Mouse (Mus musculus): ENCODE measurements around the gene Gale. TPM values are rescaled to one million over a fixed set of nuclear protein-coding genes. Genes with fewer than 3 reads are reported as not detected.

Gene Gale
- polyA plus RNA-seq, 1 experiment from 2014 or later: 62.2 TPM

DNA sequence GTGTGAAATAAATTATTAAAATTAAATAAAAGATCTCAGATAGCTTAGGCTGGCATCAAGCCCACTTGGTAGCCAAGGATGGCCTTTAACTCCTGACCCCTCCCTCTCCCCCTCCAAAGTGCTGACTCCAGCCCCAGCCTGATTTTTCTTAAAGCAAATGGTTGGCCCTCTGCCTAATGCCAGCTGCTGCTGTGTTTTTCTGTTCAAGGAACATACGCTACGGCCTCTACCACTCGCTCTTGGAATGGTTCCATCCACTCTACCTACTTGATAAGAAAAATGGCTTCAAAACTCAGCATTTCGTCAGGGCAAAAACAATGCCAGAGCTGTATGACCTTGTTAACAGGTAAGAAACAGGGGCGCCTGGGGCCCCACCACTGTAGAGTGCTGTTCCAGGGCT, 38.2 kb upstream of the Gale start:
- 81% methylated on average over 5 of the region's 5 CpGs for WGBS
- Histone ChIP-seq H3K4me2 (ENCODE audit: low read length) (no peak overlapping the region), H3K4me1 (replicated peaks; ENCODE audit: control insufficient read depth, insufficient read depth, low read length) (peaks cover 7% of the 10 kb centered on the region), H3K4me3 (ENCODE audit: low read depth, low read length) (no peak overlapping the region), H3K27ac (ENCODE audit: low read depth) (no peak overlapping the region), H3K9ac (ENCODE audit: low read length) (no peak overlapping the region), H3K36me3 (ENCODE audit: control insufficient read depth, insufficient read depth, low read length) (peaks cover 19% of the 10 kb centered on the region; the same call in 1 of the 2 replicates), H3K27me3 (replicated peaks; ENCODE audit: control insufficient read depth, insufficient read depth, low read length) (no peaks in the 10 kb centered on the region), H3K9me3 (ENCODE audit: control insufficient read depth, low read length) (no peaks in the 10 kb centered on the region)
- ATAC-seq (replicated peaks; ENCODE audit: low FRiP score, low TSS enrichment, low read depth): no peak
- DNase-seq (ENCODE audit: low spot score): no peak

DNA sequence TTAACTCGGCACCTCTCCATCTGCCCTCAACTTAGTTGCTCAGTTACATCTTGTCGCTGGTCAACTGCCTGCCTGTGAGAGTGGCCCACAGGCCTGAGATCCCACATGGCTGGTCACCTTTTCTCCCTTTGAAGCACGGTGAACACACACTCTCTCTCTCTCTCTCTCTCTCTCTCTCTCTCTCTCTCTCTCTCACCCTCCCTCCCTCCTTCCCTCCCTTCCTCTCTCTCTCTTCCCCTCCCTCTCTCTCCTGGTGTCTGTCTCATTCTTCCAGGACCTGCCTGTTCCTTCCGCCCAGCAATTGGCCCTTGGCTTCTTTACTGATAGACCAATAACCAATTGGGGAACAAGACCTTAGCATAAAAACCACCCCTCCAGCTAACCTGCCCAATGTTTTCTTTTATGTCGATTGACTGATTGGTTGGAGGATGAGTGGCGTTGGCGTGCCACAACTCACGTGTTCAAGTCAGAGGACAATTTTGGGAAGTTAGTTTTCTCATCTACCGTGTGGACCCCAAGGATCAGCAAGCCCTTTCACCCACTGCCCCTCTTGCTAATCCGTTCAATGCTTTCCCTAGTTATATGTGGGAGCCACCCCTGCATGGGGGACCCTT, 37.2 kb upstream of the Gale start:
- Histone ChIP-seq H3K4me1 (replicated peaks; ENCODE audit: control insufficient read depth, insufficient read depth, low read length) (peaks cover 7% of the 10 kb centered on the region), H3K4me3 (ENCODE audit: low read depth, low read length) (no peak overlapping the region), H3K4me2 (ENCODE audit: low read length) (no peak overlapping the region), H3K9ac (ENCODE audit: low read length) (no peak overlapping the region), H3K9me3 (ENCODE audit: control insufficient read depth, low read length) (no peaks in the 10 kb centered on the region), H3K27ac (ENCODE audit: low read depth) (no peak overlapping the region), H3K27me3 (replicated peaks; ENCODE audit: control insufficient read depth, insufficient read depth, low read length) (no peaks in the 10 kb centered on the region), H3K36me3 (ENCODE audit: control insufficient read depth, insufficient read depth, low read length) (peaks cover 19% of the 10 kb centered on the region; the same call in 1 of the 2 replicates)
- no peak for DNase-seq (ENCODE audit: low spot score)
- 84% methylated on average over 10 of the region's 10 CpGs for WGBS
- no peak for ATAC-seq (replicated peaks; ENCODE audit: low FRiP score, low TSS enrichment, low read depth)

DNA sequence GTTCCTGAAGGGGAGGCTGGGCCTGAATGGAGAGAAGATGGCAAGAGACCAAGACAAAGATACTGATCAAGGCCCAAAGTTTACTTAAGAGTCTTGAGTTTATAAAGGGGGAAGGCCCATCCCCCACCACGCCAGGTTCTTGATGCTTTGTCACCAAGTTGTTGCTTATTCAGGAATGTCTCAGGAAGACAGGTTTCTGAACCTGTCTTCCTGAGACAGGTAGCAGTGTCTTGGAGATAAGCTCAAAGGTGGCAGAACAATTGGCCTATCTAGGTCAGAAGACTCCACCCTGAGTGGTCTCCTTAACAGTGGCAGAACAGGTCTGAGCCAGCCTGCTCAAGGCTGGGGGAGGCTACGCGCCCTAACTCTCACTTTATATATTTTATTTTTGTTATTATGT, 36.7 kb upstream of the Gale start:
- no peak for DNase-seq (ENCODE audit: low spot score)
- peaks cover 19% of the 10 kb centered on the region; the same call in 1 of the 2 replicates for H3K36me3 ChIP-seq (ENCODE audit: control insufficient read depth, insufficient read depth, low read length)
- no peaks in the 10 kb centered on the region for H3K9me3 ChIP-seq (ENCODE audit: control insufficient read depth, low read length)
- ATAC-seq (replicated peaks; ENCODE audit: low FRiP score, low TSS enrichment, low read depth): no peak
- peaks cover 4% of the 10 kb centered on the region for H3K4me1 ChIP-seq (replicated peaks; ENCODE audit: control insufficient read depth, insufficient read depth, low read length)
- H3K9ac ChIP-seq (ENCODE audit: low read length): no peak overlapping the region
- no peaks in the 10 kb centered on the region for H3K27me3 ChIP-seq (replicated peaks; ENCODE audit: control insufficient read depth, insufficient read depth, low read length)
- H3K27ac ChIP-seq (ENCODE audit: low read depth): no peak overlapping the region
- H3K4me3 ChIP-seq (ENCODE audit: low read depth, low read length): no peak overlapping the region
- no peak overlapping the region for H3K4me2 ChIP-seq (ENCODE audit: low read length)
- WGBS: 82% methylated on average over 3 of the region's 3 CpGs

DNA sequence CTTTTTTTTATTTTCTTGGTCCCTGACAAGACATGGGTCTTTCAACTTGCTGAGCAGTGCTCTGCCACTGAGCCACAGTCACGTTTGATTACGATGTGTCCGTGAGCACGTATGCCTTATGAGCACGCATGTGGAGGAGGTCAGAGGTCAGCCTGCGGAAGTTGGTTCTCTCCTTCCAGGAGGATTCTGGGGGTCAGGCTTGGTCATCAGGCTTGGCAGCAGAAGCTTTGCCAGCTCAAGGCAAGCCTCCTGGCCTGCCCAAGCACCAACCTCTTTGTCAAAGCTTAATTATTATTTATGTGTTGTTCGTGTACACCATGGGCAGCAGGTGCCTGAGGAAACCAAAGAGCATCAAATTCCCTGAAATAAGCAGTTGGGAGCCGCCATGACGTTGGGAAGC, 35.2 kb upstream of the Gale start:
- ATAC-seq (replicated peaks; ENCODE audit: low FRiP score, low TSS enrichment, low read depth) (no peak), DNase-seq (ENCODE audit: low spot score) (no peak)
- Histone ChIP-seq H3K4me2 (ENCODE audit: low read length) (no peak overlapping the region), H3K27ac (ENCODE audit: low read depth) (no peak overlapping the region), H3K9me3 (ENCODE audit: control insufficient read depth, low read length) (no peaks in the 10 kb centered on the region), H3K4me1 (replicated peaks; ENCODE audit: control insufficient read depth, insufficient read depth, low read length) (no peaks in the 10 kb centered on the region), H3K4me3 (ENCODE audit: low read depth, low read length) (no peak overlapping the region), H3K27me3 (replicated peaks; ENCODE audit: control insufficient read depth, insufficient read depth, low read length) (no peaks in the 10 kb centered on the region), H3K9ac (ENCODE audit: low read length) (no peak overlapping the region), H3K36me3 (ENCODE audit: control insufficient read depth, insufficient read depth, low read length) (peaks cover 27% of the 10 kb centered on the region)
- WGBS: 88% methylated on average over 9 of the region's 9 CpGs

DNA sequence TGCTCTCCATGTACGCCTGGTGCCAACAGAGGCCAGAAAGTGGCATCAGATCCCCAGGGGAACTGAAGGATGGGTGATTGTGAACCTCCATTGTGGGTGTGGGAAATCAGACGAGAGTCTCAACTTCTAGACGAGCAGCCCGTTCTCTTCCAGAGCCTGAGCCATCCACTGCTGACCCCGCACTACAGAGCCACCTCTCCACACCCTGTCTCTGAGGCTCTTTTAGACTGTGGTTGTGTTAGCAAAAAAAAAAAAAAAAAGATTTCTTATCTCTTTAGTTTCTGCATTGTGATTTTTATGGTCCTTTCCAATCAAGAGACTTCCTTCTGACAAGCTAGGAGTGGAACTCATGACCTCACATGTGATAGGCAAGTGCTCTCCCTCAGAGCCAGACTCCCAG, 34.1 kb upstream of the Gale start:
- Histone ChIP-seq H3K9ac (ENCODE audit: low read length) (no peak overlapping the region), H3K4me1 (replicated peaks; ENCODE audit: control insufficient read depth, insufficient read depth, low read length) (no peaks in the 10 kb centered on the region), H3K27ac (ENCODE audit: low read depth) (no peak overlapping the region), H3K36me3 (ENCODE audit: control insufficient read depth, insufficient read depth, low read length) (peaks cover 33% of the 10 kb centered on the region), H3K9me3 (ENCODE audit: control insufficient read depth, low read length) (no peaks in the 10 kb centered on the region), H3K4me3 (ENCODE audit: low read depth, low read length) (no peak overlapping the region), H3K4me2 (ENCODE audit: low read length) (no peak overlapping the region), H3K27me3 (replicated peaks; ENCODE audit: control insufficient read depth, insufficient read depth, low read length) (no peaks in the 10 kb centered on the region)
- 80% methylated on average over 5 of the region's 5 CpGs for WGBS
- DNase-seq (ENCODE audit: low spot score) (no peak), ATAC-seq (replicated peaks; ENCODE audit: low FRiP score, low TSS enrichment, low read depth) (no peak)

DNA sequence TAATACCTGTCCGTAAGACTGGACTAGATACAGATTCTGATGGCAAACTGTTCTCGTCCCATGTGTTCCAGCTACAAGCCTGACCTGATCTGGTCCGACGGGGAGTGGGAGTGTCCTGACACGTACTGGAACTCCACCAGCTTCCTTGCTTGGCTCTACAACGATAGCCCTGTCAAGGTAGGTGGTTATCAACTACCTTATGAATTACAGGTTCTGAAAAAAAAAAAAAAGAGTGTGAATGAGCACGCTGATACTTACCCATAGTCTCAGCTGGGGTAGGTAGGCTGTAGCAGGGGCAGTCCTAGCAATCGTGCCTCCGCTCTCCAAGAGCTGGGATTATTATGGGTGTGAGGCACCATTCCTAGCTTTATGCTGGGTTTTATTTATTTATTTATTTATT, 33.7 kb upstream of the Gale start:
- H3K27me3 ChIP-seq (replicated peaks; ENCODE audit: control insufficient read depth, insufficient read depth, low read length): no peaks in the 10 kb centered on the region
- H3K36me3 ChIP-seq (ENCODE audit: control insufficient read depth, insufficient read depth, low read length): peaks cover 33% of the 10 kb centered on the region
- H3K27ac ChIP-seq (ENCODE audit: low read depth): no peak overlapping the region
- no peak overlapping the region for H3K9ac ChIP-seq (ENCODE audit: low read length)
- DNase-seq (ENCODE audit: low spot score) (no peak), ATAC-seq (replicated peaks; ENCODE audit: low FRiP score, low TSS enrichment, low read depth) (no peak)
- WGBS: 67% methylated on average over 9 of the region's 9 CpGs
- no peak overlapping the region for H3K4me2 ChIP-seq (ENCODE audit: low read length)
- H3K4me1 ChIP-seq (replicated peaks; ENCODE audit: control insufficient read depth, insufficient read depth, low read length): no peaks in the 10 kb centered on the region
- no peak overlapping the region for H3K4me3 ChIP-seq (ENCODE audit: low read depth, low read length)
- no peaks in the 10 kb centered on the region for H3K9me3 ChIP-seq (ENCODE audit: control insufficient read depth, low read length)

DNA sequence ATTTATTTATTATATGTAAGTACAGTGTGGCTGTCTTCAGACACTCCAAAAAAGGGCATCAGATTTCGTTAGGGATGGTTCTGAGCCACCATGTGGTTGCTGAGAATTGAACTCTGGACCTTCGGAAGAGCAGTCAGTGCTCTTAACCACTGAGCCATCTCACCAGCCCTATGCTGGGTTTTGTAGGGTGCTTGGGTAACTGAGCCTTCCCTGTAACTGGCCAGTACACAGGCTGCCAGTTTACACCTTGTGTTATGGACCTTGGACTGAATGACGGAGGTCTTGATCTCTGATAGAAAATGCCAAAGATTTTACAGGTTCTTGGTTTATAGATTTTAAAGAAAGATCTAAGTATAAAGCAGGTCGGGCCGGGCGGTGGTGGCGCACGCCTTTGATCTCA, 33.3 kb upstream of the Gale start:
- Histone ChIP-seq H3K36me3 (ENCODE audit: control insufficient read depth, insufficient read depth, low read length) (peaks cover 34% of the 10 kb centered on the region), H3K27me3 (replicated peaks; ENCODE audit: control insufficient read depth, insufficient read depth, low read length) (no peaks in the 10 kb centered on the region), H3K4me1 (replicated peaks; ENCODE audit: control insufficient read depth, insufficient read depth, low read length) (no peaks in the 10 kb centered on the region), H3K4me2 (ENCODE audit: low read length) (no peak overlapping the region), H3K27ac (ENCODE audit: low read depth) (no peak overlapping the region), H3K4me3 (ENCODE audit: low read depth, low read length) (no peak overlapping the region), H3K9me3 (ENCODE audit: control insufficient read depth, low read length) (no peaks in the 10 kb centered on the region), H3K9ac (ENCODE audit: low read length) (no peak overlapping the region)
- no peak for DNase-seq (ENCODE audit: low spot score)
- WGBS: 93% methylated on average over 8 of the region's 8 CpGs
- ATAC-seq (replicated peaks; ENCODE audit: low FRiP score, low TSS enrichment, low read depth): no peak

DNA sequence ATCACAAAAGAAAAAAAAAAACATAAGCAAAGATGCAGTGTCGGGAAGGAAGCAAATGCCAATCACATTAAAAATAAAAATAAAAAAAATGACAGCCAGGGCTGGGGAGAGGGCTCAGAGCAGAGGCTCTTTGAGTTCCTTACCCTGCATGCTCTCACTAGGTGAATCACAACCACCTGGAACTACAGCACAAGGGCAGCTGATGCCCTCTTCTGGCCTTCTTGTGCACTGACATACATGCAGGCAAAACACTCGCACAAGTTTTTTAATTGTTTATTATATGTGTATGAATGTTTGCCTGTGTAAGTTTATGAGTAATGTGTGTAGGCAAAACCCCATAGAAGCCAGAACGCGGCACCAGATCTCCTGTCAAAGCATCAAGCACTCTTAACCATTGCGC, 31.7 kb upstream of the Gale start:
- no peak for ATAC-seq (replicated peaks; ENCODE audit: low FRiP score, low TSS enrichment, low read depth)
- peaks cover 32% of the 10 kb centered on the region for H3K36me3 ChIP-seq (ENCODE audit: control insufficient read depth, insufficient read depth, low read length)

DNA sequence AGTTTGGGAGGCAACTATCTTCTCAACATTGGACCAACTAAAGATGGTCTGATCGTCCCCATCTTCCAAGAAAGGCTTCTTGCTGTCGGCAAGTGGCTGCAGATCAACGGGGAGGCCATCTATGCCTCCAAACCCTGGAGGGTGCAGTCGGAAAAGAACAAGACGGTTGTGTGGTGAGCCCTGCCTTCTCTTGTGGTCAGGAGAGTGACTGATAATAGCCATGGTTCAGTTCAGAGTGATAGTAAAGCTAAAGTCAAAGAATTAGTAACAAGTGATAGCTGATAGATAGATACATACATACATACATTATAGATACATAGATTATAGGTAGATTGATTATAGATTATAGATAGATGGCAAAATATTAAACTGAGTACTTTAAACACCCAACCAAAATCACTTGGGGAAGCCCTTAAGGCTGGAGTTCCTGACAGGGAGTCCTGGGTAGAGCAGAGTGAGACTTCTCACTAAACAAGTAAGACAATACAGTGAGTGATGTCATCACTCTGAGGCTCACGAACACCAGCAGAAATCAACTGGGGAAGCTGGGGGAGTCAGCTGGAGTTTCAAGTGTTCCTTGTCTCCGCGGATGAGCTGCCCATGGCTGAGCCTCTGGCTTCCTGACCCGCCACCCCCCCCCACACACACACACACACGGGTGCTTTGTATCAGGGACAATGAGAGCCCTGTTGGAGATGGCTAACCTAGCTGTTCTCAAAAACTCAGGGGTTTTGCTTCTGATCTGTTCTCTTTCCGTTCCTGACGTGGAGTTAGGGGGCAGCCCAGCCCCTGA, 28.6 kb upstream of the Gale start:
- 68% methylated on average over 11 of the region's 12 CpGs for WGBS
- Histone ChIP-seq H3K9me3 (ENCODE audit: control insufficient read depth, low read length) (no peaks in the 10 kb centered on the region), H3K27ac (ENCODE audit: low read depth) (no peak overlapping the region), H3K4me1 (replicated peaks; ENCODE audit: control insufficient read depth, insufficient read depth, low read length) (no peaks in the 10 kb centered on the region), H3K36me3 (ENCODE audit: control insufficient read depth, insufficient read depth, low read length) (peaks cover 48% of the 10 kb centered on the region), H3K4me3 (ENCODE audit: low read depth, low read length) (no peak overlapping the region), H3K27me3 (replicated peaks; ENCODE audit: control insufficient read depth, insufficient read depth, low read length) (no peaks in the 10 kb centered on the region), H3K9ac (ENCODE audit: low read length) (no peak overlapping the region), H3K4me2 (ENCODE audit: low read length) (no peak overlapping the region)
- ATAC-seq (replicated peaks; ENCODE audit: low FRiP score, low TSS enrichment, low read depth): no peak; the same call in 1 of the 2 replicates
- DNase-seq (ENCODE audit: low spot score): no peak

More for the DNA sequence above, 31.7 kb upstream of the Gale start:
- H3K9ac ChIP-seq (ENCODE audit: low read length): no peak overlapping the region
- 65% methylated on average over 5 of the region's 5 CpGs for WGBS
- H3K4me3 ChIP-seq (ENCODE audit: low read depth, low read length): no peak overlapping the region
- no peak overlapping the region for H3K4me2 ChIP-seq (ENCODE audit: low read length)
- H3K27me3 ChIP-seq (replicated peaks; ENCODE audit: control insufficient read depth, insufficient read depth, low read length): no peaks in the 10 kb centered on the region
- DNase-seq (ENCODE audit: low spot score): no peak
- H3K9me3 ChIP-seq (ENCODE audit: control insufficient read depth, low read length): no peaks in the 10 kb centered on the region
- no peak overlapping the region for H3K27ac ChIP-seq (ENCODE audit: low read depth)
- no peaks in the 10 kb centered on the region for H3K4me1 ChIP-seq (replicated peaks; ENCODE audit: control insufficient read depth, insufficient read depth, low read length)

Data from intestine, embryonic 14.5 days (tissue).